Mouse (Mus musculus) heart, adult 2 months (tissue): ENCODE measurements around the gene Umad1. TPM values are rescaled to one million over a fixed set of nuclear protein-coding genes. Genes with fewer than 3 reads are reported as not detected.

Source experiments
- DNase-seq, 2 experiments: peaks; one replicate each; pipeline ENCODE4 v3.0.0; 2021
- H3K27ac ChIP-seq: fragments of 200-600 bp; 2 replicates; pipeline ENCODE4 v1.8.1; 2022
- H3K27me3 ChIP-seq: fragments of 200-500 bp; 2 replicates; pipeline ENCODE4 v1.6.1; 2012; ENCODE audit warnings: mild to moderate bottlenecking, low read length, inconsistent platforms, mixed read lengths; ENCODE audit not compliant: control insufficient read depth, insufficient read depth
- H3K36me3 ChIP-seq: fragments of 200-500 bp; 2 replicates; pipeline ENCODE4 v1.6.1; 2012; ENCODE audit warnings: low read length, inconsistent platforms; ENCODE audit not compliant: control insufficient read depth, insufficient read depth
- H3K4me1 ChIP-seq: fragments of 200-500 bp; 2 replicates; pipeline ENCODE4 v1.6.1; 2011; ENCODE audit warnings: low read length; ENCODE audit not compliant: control insufficient read depth, insufficient read depth
- H3K4me3 ChIP-seq: fragments of 200-600 bp; 2 replicates; pipeline ENCODE4 v1.8.1; 2022
- H3K79me2 ChIP-seq: fragments of 200-500 bp; replicated peaks from 2 replicates; pipeline ENCODE4 v1.6.1; 2012; ENCODE audit warnings: mild to moderate bottlenecking, inconsistent platforms, low read length, moderate library complexity, mixed read lengths; ENCODE audit not compliant: control insufficient read depth, insufficient read depth
- H3K9ac ChIP-seq: fragments of 200-500 bp; 2 replicates; pipeline ENCODE4 v1.6.1; 2012; ENCODE audit warnings: low read depth, mild to moderate bottlenecking, control low read depth, inconsistent platforms, low read length, mixed read lengths
- CTCF ChIP-seq: fragments of 200-600 bp; IDR thresholded peaks from 2 replicates; pipeline ENCODE4 v1.8.1; 2022; ENCODE audit warnings: antibody characterized with exemption, mild to moderate bottlenecking, moderate library complexity
- EP300 ChIP-seq: fragments of 200-500 bp; IDR thresholded peaks from 2 replicates; pipeline ENCODE4 v1.6.1; 2011; ENCODE audit warnings: low read depth, low read length, control low read depth; ENCODE audit not compliant: insufficient read depth
- POLR2A ChIP-seq: fragments of 200-500 bp; IDR thresholded peaks from 2 replicates; pipeline ENCODE4 v1.6.1; 2011; ENCODE audit warnings: mild to moderate bottlenecking, low read depth, low read length, control low read depth; ENCODE audit not compliant: insufficient read depth
- WGBS: fragments of 180-500 bp; shearing (Covaris S2); methylation state at CpG from one replicate; pipeline ENCODE4 v1.1.7; 2018; 5-methylcytosine and 5-hydroxymethylcytosine counted together
- intact Hi-C: fragments of 180-260 bp; cut with DNase I; formaldehyde crosslinking; loops from one replicate; pipeline ENCODE4 v1.15.1; 2025
- polyA plus RNA-seq: library from polyadenylated mRNA; depleted of rRNA; stranded (reverse); fragments of >200 nt; gene quantifications from 2 replicates; pipeline ENCODE4 v1.2.3, GENCODE M21; 2012
- total RNA-seq, 2 experiments: library from RNA; stranded (reverse); gene quantifications; 2 replicates each; pipeline ENCODE4 v1.2.3; 2021

The Umad1 gene
- total and polyA plus RNA-seq, 3 experiments = 7.3 to 14.0 (median 12.5) TPM

GRCm38 (mm10) chr6:8373851-8374250 lies 114.8 kb downstream of the Umad1 start:
- no peak for DNase-seq
- no peaks in the 10 kb centered on the region for H3K79me2 ChIP-seq
- TF ChIP-seq CTCF (no peak), POLR2A (no peak), EP300 (no peak)
- H3K27ac ChIP-seq = no peak overlapping the region
- 63% methylated on average over 8 of the region's 8 CpGs for WGBS
- no peaks in the 10 kb centered on the region for H3K27me3 ChIP-seq
- H3K4me1 ChIP-seq = no peaks in the 10 kb centered on the region; the same call in 1 of the 2 replicates
- intact Hi-C loops = no loop called here
- H3K9ac ChIP-seq = no peak overlapping the region
- no peaks in the 10 kb centered on the region for H3K36me3 ChIP-seq
- H3K4me3 ChIP-seq = no peak overlapping the region

GRCm38 (mm10) chr6:8374290-8374689 lies 115.2 kb downstream of the Umad1 start:
- intact Hi-C loops = no loop called here
- Histone ChIP-seq H3K4me1 (no peaks in the 10 kb centered on the region; the same call in 1 of the 2 replicates), H3K9ac (no peak overlapping the region), H3K4me3 (no peak overlapping the region), H3K27ac (no peak overlapping the region), H3K79me2 (no peaks in the 10 kb centered on the region), H3K36me3 (no peaks in the 10 kb centered on the region), H3K27me3 (no peaks in the 10 kb centered on the region)
- no peak for TF ChIP-seq CTCF
- no peak for TF ChIP-seq POLR2A
- TF ChIP-seq EP300 = no peak
- 61% methylated on average over 6 of the region's 6 CpGs for WGBS
- no peak for DNase-seq

GRCm38 (mm10) chr6:8374712-8375111 lies 115.6 kb downstream of the Umad1 start:
- Histone ChIP-seq H3K79me2 (no peaks in the 10 kb centered on the region), H3K4me3 (no peak overlapping the region), H3K4me1 (no peaks in the 10 kb centered on the region; the same call in 1 of the 2 replicates), H3K27me3 (no peaks in the 10 kb centered on the region), H3K36me3 (no peaks in the 10 kb centered on the region), H3K9ac (no peak overlapping the region), H3K27ac (no peak overlapping the region)
- DNase-seq = no peak
- TF ChIP-seq CTCF (no peak), EP300 (no peak), POLR2A (no peak)
- intact Hi-C loops = no loop called here
- WGBS = 95% methylated on average over 4 of the region's 4 CpGs

GRCm38 (mm10) chr6:8376351-8376750 lies 117.3 kb downstream of the Umad1 start:
- no peak overlapping the region for H3K4me3 ChIP-seq
- intact Hi-C loops = no loop called here
- no peak overlapping the region for H3K27ac ChIP-seq
- no peaks in the 10 kb centered on the region for H3K27me3 ChIP-seq
- 90% methylated on average over 5 of the region's 5 CpGs for WGBS
- H3K9ac ChIP-seq = no peak overlapping the region
- no peaks in the 10 kb centered on the region for H3K4me1 ChIP-seq
- TF ChIP-seq POLR2A (no peak), EP300 (no peak), CTCF (no peak)
- no peak for DNase-seq
- no peaks in the 10 kb centered on the region for H3K36me3 ChIP-seq
- H3K79me2 ChIP-seq = no peaks in the 10 kb centered on the region

GRCm38 (mm10) chr6:8377667-8378066 lies 118.6 kb downstream of the Umad1 start:
- intact Hi-C loops = no loop called here
- TF ChIP-seq POLR2A = no peak
- no peak for TF ChIP-seq EP300
- TF ChIP-seq CTCF = no peak

GRCm38 (mm10) chr6:8389307-8389706 lies 130.2 kb downstream of the Umad1 start:
- intact Hi-C loops = no loop called here
- WGBS = 98% methylated on average over 2 of the region's 2 CpGs
- Histone ChIP-seq H3K36me3 (no peaks in the 10 kb centered on the region), H3K9ac (no peak overlapping the region), H3K79me2 (no peaks in the 10 kb centered on the region), H3K27me3 (no peaks in the 10 kb centered on the region), H3K4me1 (no peaks in the 10 kb centered on the region), H3K4me3 (no peak overlapping the region), H3K27ac (no peak overlapping the region)
- no peak for DNase-seq
- TF ChIP-seq CTCF (no peak), EP300 (no peak), POLR2A (no peak)

More at GRCm38 (mm10) chr6:8377667-8378066, 118.6 kb downstream of the Umad1 start:
- DNase-seq = no peak
- no peak overlapping the region for H3K4me3 ChIP-seq
- H3K27ac ChIP-seq = no peak overlapping the region
- H3K27me3 ChIP-seq = no peaks in the 10 kb centered on the region
- H3K9ac ChIP-seq = no peak overlapping the region
- H3K36me3 ChIP-seq = no peaks in the 10 kb centered on the region
- H3K4me1 ChIP-seq = no peaks in the 10 kb centered on the region
- WGBS = 78% methylated on average over 8 of the region's 8 CpGs
- H3K79me2 ChIP-seq = no peaks in the 10 kb centered on the region

GRCm38 (mm10) chr6:8390296-8390695 lies 131.2 kb downstream of the Umad1 start:
- no peaks in the 10 kb centered on the region for H3K36me3 ChIP-seq
- DNase-seq = no peak
- H3K27me3 ChIP-seq = no peaks in the 10 kb centered on the region
- no peak overlapping the region for H3K27ac ChIP-seq
- intact Hi-C loops = no loop called here
- H3K4me1 ChIP-seq = no peaks in the 10 kb centered on the region
- 87% methylated on average over 6 of the region's 6 CpGs for WGBS
- no peak overlapping the region for H3K9ac ChIP-seq
- H3K4me3 ChIP-seq = no peak overlapping the region
- no peaks in the 10 kb centered on the region for H3K79me2 ChIP-seq
- TF ChIP-seq EP300 (no peak), POLR2A (no peak), CTCF (no peak)
